Mouse (Mus musculus) E14TG2a.4 (cell line): ENCODE data around the gene Rbbp9.

Experiments used
- H3K27me3 ChIP-seq: 2 replicates; pipeline ENCODE4 v1.6.1; 2014; ENCODE audit warnings: low read length, control low read depth; ENCODE audit not compliant: insufficient read depth
- H3K36me3 ChIP-seq: 2 replicates; pipeline ENCODE4 v1.6.1; 2014; ENCODE audit warnings: low read length, control low read depth; ENCODE audit not compliant: insufficient read depth
- H3K4me1 ChIP-seq: replicated peaks from 2 replicates; pipeline ENCODE4 v1.6.1; 2014; ENCODE audit warnings: low read depth, low read length, control low read depth
- H3K4me3 ChIP-seq: replicated peaks from 2 replicates; pipeline ENCODE4 v1.5.1; 2014; ENCODE audit warnings: mild to moderate bottlenecking, low read length
- H3K9me3 ChIP-seq: 2 replicates; pipeline ENCODE4 v1.6.1; 2014; ENCODE audit warnings: low read length, control low read depth
- CTCF ChIP-seq: conservative IDR thresholded peaks from 2 replicates; pipeline ENCODE4 v1.5.1; 2014; ENCODE audit warnings: low read length
- NANOG ChIP-seq: IDR thresholded peaks from 2 replicates; pipeline ENCODE4 v1.6.1; 2014; ENCODE audit warnings: borderline replicate concordance, low read length, mixed read lengths
- POU5F1 ChIP-seq: IDR thresholded peaks from 2 replicates; pipeline ENCODE4 v1.6.1; 2014; ENCODE audit warnings: low read length, borderline replicate concordance

Rbbp9 gene

GRCm38 (mm10) chr2:144555286-144555819, 4.7 kb upstream of the Rbbp9 start:
- Histone ChIP-seq H3K36me3 (peaks cover 8% of the 10 kb centered on the region; the same call in 1 of the 2 replicates), H3K4me1 (peaks cover 3% of the 10 kb centered on the region; the same call in 1 of the 2 replicates), H3K9me3 (no peaks in the 10 kb centered on the region), H3K4me3 (peak overlapping the region; percentile 88), H3K27me3 (no peaks in the 10 kb centered on the region)
- TF ChIP-seq CTCF (no peak), POU5F1 (no peak), NANOG (no peak)

- Histone ChIP-seq H3K4me1 (peaks cover 3% of the 10 kb centered on the region; the same call in 1 of the 2 replicates), H3K27me3 (no peaks in the 10 kb centered on the region), H3K36me3 (no peaks in the 10 kb centered on the region; the same call in 1 of the 2 replicates), H3K4me3 (no peak overlapping the region), H3K9me3 (no peaks in the 10 kb centered on the region)
- TF ChIP-seq CTCF: no peak
- TF ChIP-seq NANOG: no peak
- no peak for TF ChIP-seq POU5F1
Measured at GRCm38 (mm10) chr2:144553905-144554304, 3.2 kb upstream of the Rbbp9 start.

GRCm38 (mm10) chr2:144547559-144547958, 3.1 kb downstream of the Rbbp9 start:
- H3K36me3 ChIP-seq: peaks cover 46% of the 10 kb centered on the region
- no peak overlapping the region for H3K4me3 ChIP-seq
- H3K9me3 ChIP-seq: no peaks in the 10 kb centered on the region
- H3K27me3 ChIP-seq: no peaks in the 10 kb centered on the region
- 0 out of 2 replicates have a peak, but pooled peaks cover 3% of the 10 kb centered on the region for H3K4me1 ChIP-seq
- no peak for TF ChIP-seq POU5F1
- no peak for TF ChIP-seq NANOG
- no peak for TF ChIP-seq CTCF

- H3K36me3 ChIP-seq: peaks cover 60% of the 10 kb centered on the region
- H3K9me3 ChIP-seq: no peaks in the 10 kb centered on the region
- no peaks in the 10 kb centered on the region for H3K27me3 ChIP-seq
- no peak for TF ChIP-seq POU5F1
- no peak for TF ChIP-seq NANOG
- no peak for TF ChIP-seq CTCF
- no peak overlapping the region for H3K4me3 ChIP-seq
- H3K4me1 ChIP-seq: no peaks in the 10 kb centered on the region
Measured at GRCm38 (mm10) chr2:144545481-144545880, 5.2 kb downstream of the Rbbp9 start.

GRCm38 (mm10) chr2:144545061-144545460, 5.6 kb downstream of the Rbbp9 start:
- Histone ChIP-seq H3K9me3 (no peaks in the 10 kb centered on the region), H3K4me1 (no peaks in the 10 kb centered on the region), H3K27me3 (no peaks in the 10 kb centered on the region), H3K4me3 (no peak overlapping the region), H3K36me3 (peaks cover 64% of the 10 kb centered on the region)
- TF ChIP-seq POU5F1 (no peak), NANOG (no peak), CTCF (no peak)

- no peak overlapping the region for H3K4me3 ChIP-seq
- H3K27me3 ChIP-seq: no peaks in the 10 kb centered on the region
- H3K36me3 ChIP-seq: peaks cover 68% of the 10 kb centered on the region
- H3K4me1 ChIP-seq: no peaks in the 10 kb centered on the region
- TF ChIP-seq CTCF (no peak), NANOG (no peak), POU5F1 (no peak)
- no peaks in the 10 kb centered on the region for H3K9me3 ChIP-seq
Measured at GRCm38 (mm10) chr2:144544630-144545029, 6.0 kb downstream of the Rbbp9 start.

- H3K4me1 ChIP-seq: no peaks in the 10 kb centered on the region
- TF ChIP-seq CTCF: no peak
- no peak for TF ChIP-seq NANOG
- no peak for TF ChIP-seq POU5F1
- peaks cover 78% of the 10 kb centered on the region for H3K36me3 ChIP-seq
- no peak overlapping the region for H3K4me3 ChIP-seq
- no peaks in the 10 kb centered on the region for H3K9me3 ChIP-seq
- H3K27me3 ChIP-seq: no peaks in the 10 kb centered on the region
Measured at GRCm38 (mm10) chr2:144543670-144544069, 7.0 kb downstream of the Rbbp9 start.

- Histone ChIP-seq H3K4me1 (no peaks in the 10 kb centered on the region), H3K4me3 (no peak overlapping the region), H3K9me3 (no peaks in the 10 kb centered on the region), H3K27me3 (no peaks in the 10 kb centered on the region), H3K36me3 (peaks cover 82% of the 10 kb centered on the region)
- TF ChIP-seq NANOG (no peak), CTCF (no peak), POU5F1 (no peak)
Measured at GRCm38 (mm10) chr2:144541246-144541645, 9.4 kb downstream of the Rbbp9 start.

GRCm38 (mm10) chr2:144537123-144537522, 13.5 kb downstream of the Rbbp9 start:
- H3K27me3 ChIP-seq: no peaks in the 10 kb centered on the region
- no peaks in the 10 kb centered on the region for H3K4me1 ChIP-seq
- no peaks in the 10 kb centered on the region for H3K9me3 ChIP-seq
- H3K36me3 ChIP-seq: peaks cover 91% of the 10 kb centered on the region
- TF ChIP-seq NANOG (no peak), CTCF (no peak), POU5F1 (no peak)
- H3K4me3 ChIP-seq: no peak overlapping the region
